In genomic region chr2:103415774-103416173, GRCm38 (mm10) we compare ENCODE assay signal across 28 mouse cellular contexts. TPM values are rescaled to one million over a fixed set of nuclear protein-coding genes. Genes with fewer than 3 reads are reported as not detected.
"Had no signal": no experiment of that assay in that cellular context is flagged by ENCODE, and none has a peak within 500 bp of the region (broad histone marks: within the 10 kb centered on the region; RNA-seq: fewer than 3 reads in every experiment).

No protein-coding gene starts in this region.

- H3K4me2 ChIP-seq: heart, embryonic 11.5 days; heart, embryonic 13.5 days; heart, embryonic 15.5 days; hindbrain, embryonic 13.5 days; hindbrain, embryonic 15.5 days; limb, embryonic 12.5 days had no signal

- H3K36me3 ChIP-seq: heart, embryonic 13.5 days; heart, embryonic 15.5 days; hindbrain, embryonic 13.5 days; hindbrain, embryonic 15.5 days; limb, embryonic 10.5 days; limb, embryonic 12.5 days had no signal

- DNase-seq: gastrocnemius, adult 2 months; gastrocnemius, postnatal 10 days; gastrocnemius, postnatal 25 days; heart, adult 18-20 months; heart, postnatal 14 days; heart, postnatal 36 days; kidney, adult 18-20 months; kidney, adult 8-10 months; kidney, postnatal 10 days; kidney, postnatal 25 days; kidney, postnatal 4 days; liver had no signal

- ATAC-seq: forebrain, embryonic 16.5 days; hindbrain, postnatal 0 days had no signal

- H3K9me3 ChIP-seq: heart, embryonic 13.5 days; heart, embryonic 15.5 days; hindbrain, embryonic 13.5 days; hindbrain, embryonic 15.5 days; limb, embryonic 10.5 days; limb, embryonic 12.5 days had no signal

- H3K4me3 ChIP-seq: gastrocnemius, adult 2 months; heart, embryonic 13.5 days; heart, embryonic 15.5 days; hindbrain, embryonic 13.5 days; hindbrain, embryonic 15.5 days; layer of hippocampus, adult 2 months; left cerebral cortex, adult 2 months; limb, embryonic 10.5 days; limb, embryonic 12.5 days had no signal

- H3K27ac ChIP-seq: gastrocnemius, adult 2 months; heart, embryonic 13.5 days; heart, embryonic 15.5 days; hindbrain, embryonic 13.5 days; hindbrain, embryonic 15.5 days; hindbrain, postnatal 0 days; layer of hippocampus, adult 2 months; left cerebral cortex, adult 2 months; limb, embryonic 10.5 days; limb, embryonic 12.5 days had no signal

- H3K27me3 ChIP-seq: heart, embryonic 15.5 days; hindbrain, embryonic 13.5 days; hindbrain, embryonic 15.5 days; limb, embryonic 12.5 days had no signal

- H3K4me1 ChIP-seq: heart, embryonic 15.5 days; hindbrain, embryonic 15.5 days; limb, embryonic 12.5 days had no signal

- H3K9ac ChIP-seq: heart, embryonic 13.5 days; heart, embryonic 15.5 days; hindbrain, embryonic 13.5 days; hindbrain, embryonic 15.5 days; limb, embryonic 12.5 days had no signal

RNA-seq across cellular contexts. Expression of gene Elf5, which starts 4.3 kb away (rescaled TPM):
- total RNA-seq: gastrocnemius, adult 2 months; gastrocnemius, postnatal 10 days; gastrocnemius, postnatal 25 days; gastrocnemius, postnatal 4 days; granulocyte monocyte progenitor cell, adult 5-6 weeks; heart, adult 18-20 months; heart, postnatal 14 days; heart, postnatal 36 days; hematopoietic stem cell, adult 5-6 weeks; hindbrain, postnatal 0 days had no signal
- polyA plus RNA-seq: forebrain, embryonic 16.5 days; heart, embryonic 11.5 days; heart, embryonic 13.5 days; heart, postnatal 0 days; hindbrain, embryonic 11.5 days; hindbrain, embryonic 13.5 days; hindbrain, embryonic 15.5 days; hindbrain, postnatal 0 days; limb, embryonic 12.5 days had no signal
